Mouse (Mus musculus): ENCODE measurements around the gene Itga6. TPM values are rescaled to one million over a fixed set of nuclear protein-coding genes. Genes with fewer than 3 reads are reported as not detected.

The Itga6 gene
- polyA plus RNA-seq, 1 experiment from 2014 or later = 21.1 TPM

DNA sequence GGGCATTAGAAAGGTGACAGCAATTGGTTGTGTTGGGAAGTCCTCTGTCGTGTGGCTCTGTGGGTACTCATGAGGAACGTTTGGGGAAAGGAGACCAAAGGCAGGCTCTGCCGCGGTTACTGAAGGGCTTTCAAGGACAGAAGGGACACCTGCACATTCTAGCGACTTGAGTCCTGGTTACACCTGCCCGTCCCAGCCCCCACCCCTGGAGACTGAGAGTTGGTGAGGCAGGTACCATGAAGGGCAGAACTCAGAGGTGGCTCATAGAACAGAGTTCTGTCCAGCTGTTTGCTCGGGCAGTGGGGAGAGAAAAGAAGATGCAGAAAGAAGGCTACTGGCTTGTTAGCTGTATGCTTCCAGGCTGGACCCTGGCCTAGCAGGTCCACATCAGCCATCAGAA, 17.1 kb upstream of the Itga6 start:
- 86% methylated on average over 7 of the region's 7 CpGs for WGBS
- H3K9ac ChIP-seq (ENCODE audit: low read depth, low read length) = no peak overlapping the region
- no peaks in the 10 kb centered on the region for H3K36me3 ChIP-seq (ENCODE audit: control insufficient read depth, insufficient read depth, low read length)

DNA sequence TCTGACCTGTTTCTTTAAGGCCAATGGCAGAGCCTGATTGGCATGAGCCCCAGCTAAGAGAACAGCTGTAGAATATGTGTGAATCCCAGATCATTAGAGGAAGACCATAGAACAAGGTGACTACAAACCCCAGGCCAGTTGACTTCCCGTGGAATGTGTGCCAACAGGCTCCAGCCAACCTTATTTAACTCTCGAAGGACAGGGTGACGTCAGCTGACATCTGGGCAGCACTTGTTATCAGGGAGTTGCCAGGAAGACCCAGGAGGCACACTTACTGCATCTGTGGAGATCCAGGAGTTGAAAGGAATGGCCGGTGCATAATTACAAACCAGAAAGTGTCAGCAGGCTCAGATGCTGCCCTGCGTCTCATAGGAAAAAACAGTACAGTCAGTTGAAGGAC, 16.6 kb upstream of the Itga6 start:
- Histone ChIP-seq H3K4me3 (ENCODE audit: low read length) (no peak overlapping the region), H3K9me3 (ENCODE audit: control insufficient read depth, low read length) (no peaks in the 10 kb centered on the region), H3K4me1 (ENCODE audit: control insufficient read depth, insufficient read depth, low read depth, low read length) (no peaks in the 10 kb centered on the region), H3K4me2 (ENCODE audit: low read length) (no peak overlapping the region), H3K36me3 (ENCODE audit: control insufficient read depth, insufficient read depth, low read length) (no peaks in the 10 kb centered on the region), H3K27me3 (replicated peaks; ENCODE audit: control insufficient read depth, insufficient read depth, low read length) (no peaks in the 10 kb centered on the region), H3K9ac (ENCODE audit: low read depth, low read length) (no peak overlapping the region), H3K27ac (ENCODE audit: low read depth, low read length) (no peak overlapping the region)
- no peak for ATAC-seq
- WGBS = 58% methylated on average over 5 of the region's 5 CpGs

More for the DNA sequence above, 17.1 kb upstream of the Itga6 start:
- Histone ChIP-seq H3K27ac (ENCODE audit: low read depth, low read length) (no peak overlapping the region), H3K4me3 (ENCODE audit: low read length) (no peak overlapping the region), H3K27me3 (replicated peaks; ENCODE audit: control insufficient read depth, insufficient read depth, low read length) (no peaks in the 10 kb centered on the region), H3K4me2 (ENCODE audit: low read length) (no peak overlapping the region), H3K4me1 (ENCODE audit: control insufficient read depth, insufficient read depth, low read depth, low read length) (no peaks in the 10 kb centered on the region), H3K9me3 (ENCODE audit: control insufficient read depth, low read length) (no peaks in the 10 kb centered on the region)
- ATAC-seq = no peak

DNA sequence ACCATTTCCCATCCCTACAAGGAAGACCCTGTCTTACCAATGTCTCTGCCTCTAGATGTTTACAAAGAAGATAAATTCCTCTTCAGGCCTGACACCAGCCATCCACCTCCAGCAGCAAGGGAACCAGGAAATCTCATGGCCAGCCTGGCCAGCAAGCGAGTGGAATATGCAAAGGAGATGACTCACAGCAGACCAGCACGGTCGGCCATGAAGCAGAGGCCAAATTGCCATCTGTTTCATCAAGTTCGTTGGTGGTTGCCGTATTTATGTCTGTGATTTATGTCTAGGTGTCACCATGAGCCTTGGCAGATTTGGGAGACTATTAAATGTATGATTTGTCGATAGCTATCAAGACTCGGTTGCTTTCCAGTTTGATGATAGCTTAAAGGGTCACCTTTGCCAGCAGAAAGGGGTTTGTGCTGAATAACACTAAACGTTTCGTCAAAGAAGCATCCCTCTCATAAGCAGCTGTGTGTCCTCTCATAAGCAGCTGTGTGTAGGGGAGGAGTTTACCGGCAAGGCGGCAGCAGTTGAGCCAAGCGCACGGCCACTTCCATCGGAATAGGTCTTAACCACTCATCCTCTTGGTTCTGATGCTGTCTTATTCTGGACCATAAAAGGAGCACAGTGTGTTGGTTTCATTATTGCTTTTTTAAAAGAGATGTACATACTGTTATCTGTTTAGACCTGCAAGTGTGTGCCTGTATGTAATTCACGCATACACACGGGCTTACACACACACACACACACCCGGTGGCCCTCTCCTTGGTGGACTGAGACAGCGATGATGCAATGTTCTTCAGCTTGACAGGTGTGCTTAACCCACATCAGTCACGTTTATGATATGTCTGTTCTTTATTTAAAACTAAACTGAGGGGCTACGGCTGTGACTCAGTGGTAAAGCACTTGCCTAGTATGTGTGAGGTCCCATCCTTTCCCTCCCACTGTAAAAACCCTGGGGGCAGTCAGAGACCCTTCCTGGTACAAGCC, 14.5 kb upstream of the Itga6 start:
- Histone ChIP-seq H3K9me3 (ENCODE audit: control insufficient read depth, low read length) (no peaks in the 10 kb centered on the region), H3K9ac (ENCODE audit: low read depth, low read length) (no peak overlapping the region), H3K27ac (ENCODE audit: low read depth, low read length) (no peak overlapping the region), H3K27me3 (replicated peaks; ENCODE audit: control insufficient read depth, insufficient read depth, low read length) (no peaks in the 10 kb centered on the region), H3K36me3 (ENCODE audit: control insufficient read depth, insufficient read depth, low read length) (no peaks in the 10 kb centered on the region), H3K4me1 (ENCODE audit: control insufficient read depth, insufficient read depth, low read depth, low read length) (no peaks in the 10 kb centered on the region), H3K4me2 (ENCODE audit: low read length) (no peak overlapping the region), H3K4me3 (ENCODE audit: low read length) (no peak overlapping the region)
- 83% methylated on average over 20 of the region's 20 CpGs for WGBS
- ATAC-seq = no peak

DNA sequence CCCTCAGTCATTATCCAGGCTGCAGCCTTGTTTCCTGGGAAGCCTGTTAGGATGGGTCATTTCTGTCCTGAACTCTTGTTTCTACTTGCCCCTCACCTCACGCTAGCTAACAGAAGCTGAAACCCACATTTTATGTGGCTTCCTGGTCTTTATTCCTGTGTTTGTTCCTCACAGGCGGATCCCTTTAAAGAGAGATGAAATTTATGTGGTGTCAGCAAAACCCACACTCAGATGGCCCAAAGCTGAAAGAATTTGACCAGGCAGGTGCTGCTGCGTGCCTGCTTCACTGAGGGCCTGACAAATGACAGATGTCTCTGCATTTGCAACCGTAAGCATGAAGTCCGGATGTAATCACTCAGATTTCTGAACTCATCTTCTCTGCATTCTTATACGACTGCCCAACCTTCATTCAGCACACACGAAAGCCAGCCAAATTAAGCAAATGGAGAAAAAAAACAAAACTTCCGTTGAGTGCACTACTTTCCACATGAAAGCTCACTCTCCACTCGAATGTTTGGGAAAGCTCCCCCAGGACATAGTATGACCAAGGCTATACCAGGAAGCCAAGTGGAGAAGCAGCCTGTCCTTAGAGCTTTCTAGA, 10.5 kb upstream of the Itga6 start:
- no peak for ATAC-seq
- Histone ChIP-seq H3K9ac (ENCODE audit: low read depth, low read length) (no peak overlapping the region), H3K4me3 (ENCODE audit: low read length) (no peak overlapping the region), H3K9me3 (ENCODE audit: control insufficient read depth, low read length) (no peaks in the 10 kb centered on the region), H3K4me1 (ENCODE audit: control insufficient read depth, insufficient read depth, low read depth, low read length) (no peaks in the 10 kb centered on the region), H3K36me3 (ENCODE audit: control insufficient read depth, insufficient read depth, low read length) (no peaks in the 10 kb centered on the region), H3K27me3 (replicated peaks; ENCODE audit: control insufficient read depth, insufficient read depth, low read length) (no peaks in the 10 kb centered on the region), H3K27ac (ENCODE audit: low read depth, low read length) (no peak overlapping the region), H3K4me2 (ENCODE audit: low read length) (no peak overlapping the region)
- 73% methylated on average over 9 of the region's 9 CpGs for WGBS

DNA sequence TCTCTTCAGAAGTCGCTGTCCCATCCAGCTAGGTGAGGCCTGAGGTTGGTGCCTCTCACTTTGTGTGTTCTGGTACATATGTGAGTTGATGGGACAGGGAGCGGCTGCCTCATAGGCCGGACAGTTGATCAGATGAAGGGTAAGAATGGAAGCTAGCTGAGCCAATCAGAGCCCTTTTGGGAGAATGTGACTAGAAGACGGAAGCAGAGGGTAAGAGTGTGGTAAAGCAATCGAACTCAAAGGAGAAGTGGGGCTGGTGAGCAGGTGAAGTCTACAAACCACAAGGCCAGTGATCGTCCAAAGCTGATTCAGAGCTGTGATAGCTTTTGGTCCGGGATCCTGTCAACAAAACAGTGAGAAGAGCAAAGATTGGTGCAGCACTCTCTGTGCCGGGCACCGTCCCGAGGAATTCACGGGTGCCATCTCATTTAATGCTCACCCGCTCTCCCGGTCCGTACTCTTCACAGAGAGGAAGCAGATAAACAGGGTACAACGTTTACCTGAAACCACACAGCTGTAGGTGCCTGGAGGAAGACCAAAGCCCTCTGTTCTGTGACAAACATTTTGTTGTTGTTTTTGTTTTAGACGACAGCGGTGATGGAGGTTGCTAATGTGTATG, 9.8 kb upstream of the Itga6 start:
- Histone ChIP-seq H3K27ac (ENCODE audit: low read depth, low read length) (no peak overlapping the region), H3K9me3 (ENCODE audit: control insufficient read depth, low read length) (no peaks in the 10 kb centered on the region), H3K27me3 (replicated peaks; ENCODE audit: control insufficient read depth, insufficient read depth, low read length) (no peaks in the 10 kb centered on the region), H3K4me1 (ENCODE audit: control insufficient read depth, insufficient read depth, low read depth, low read length) (no peaks in the 10 kb centered on the region), H3K4me2 (ENCODE audit: low read length) (no peak overlapping the region), H3K36me3 (ENCODE audit: control insufficient read depth, insufficient read depth, low read length) (no peaks in the 10 kb centered on the region), H3K4me3 (ENCODE audit: low read length) (no peak overlapping the region), H3K9ac (ENCODE audit: low read depth, low read length) (no peak overlapping the region)
- no peak for ATAC-seq
- WGBS = 94% methylated on average over 17 of the region's 17 CpGs

DNA sequence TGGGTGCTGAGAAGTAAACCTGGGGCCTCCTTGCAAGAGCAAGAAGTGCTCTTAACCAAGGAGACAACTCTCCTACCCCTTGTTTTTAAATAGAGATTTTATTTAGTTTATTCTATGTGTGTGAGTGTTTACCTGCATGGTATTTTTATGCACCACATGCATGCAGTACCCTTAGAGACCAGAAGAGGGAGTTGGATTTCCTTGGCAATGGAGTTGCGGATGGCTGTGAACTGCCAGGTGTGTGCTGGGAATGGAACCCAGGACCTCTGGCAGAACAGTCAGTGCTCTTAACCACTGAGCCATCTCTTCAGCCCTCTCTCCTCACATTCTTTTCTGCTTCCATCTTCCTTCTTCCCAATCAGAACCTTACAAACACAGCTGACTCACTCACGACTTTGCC, 9.2 kb upstream of the Itga6 start:
- ATAC-seq = no peak
- Histone ChIP-seq H3K4me1 (ENCODE audit: control insufficient read depth, insufficient read depth, low read depth, low read length) (no peaks in the 10 kb centered on the region), H3K4me2 (ENCODE audit: low read length) (no peak overlapping the region), H3K9me3 (ENCODE audit: control insufficient read depth, low read length) (no peaks in the 10 kb centered on the region), H3K4me3 (ENCODE audit: low read length) (no peak overlapping the region), H3K27ac (ENCODE audit: low read depth, low read length) (no peak overlapping the region), H3K27me3 (replicated peaks; ENCODE audit: control insufficient read depth, insufficient read depth, low read length) (no peaks in the 10 kb centered on the region), H3K9ac (ENCODE audit: low read depth, low read length) (no peak overlapping the region), H3K36me3 (ENCODE audit: control insufficient read depth, insufficient read depth, low read length) (no peaks in the 10 kb centered on the region)
- WGBS = 95% methylated on average over 2 of the region's 2 CpGs

DNA sequence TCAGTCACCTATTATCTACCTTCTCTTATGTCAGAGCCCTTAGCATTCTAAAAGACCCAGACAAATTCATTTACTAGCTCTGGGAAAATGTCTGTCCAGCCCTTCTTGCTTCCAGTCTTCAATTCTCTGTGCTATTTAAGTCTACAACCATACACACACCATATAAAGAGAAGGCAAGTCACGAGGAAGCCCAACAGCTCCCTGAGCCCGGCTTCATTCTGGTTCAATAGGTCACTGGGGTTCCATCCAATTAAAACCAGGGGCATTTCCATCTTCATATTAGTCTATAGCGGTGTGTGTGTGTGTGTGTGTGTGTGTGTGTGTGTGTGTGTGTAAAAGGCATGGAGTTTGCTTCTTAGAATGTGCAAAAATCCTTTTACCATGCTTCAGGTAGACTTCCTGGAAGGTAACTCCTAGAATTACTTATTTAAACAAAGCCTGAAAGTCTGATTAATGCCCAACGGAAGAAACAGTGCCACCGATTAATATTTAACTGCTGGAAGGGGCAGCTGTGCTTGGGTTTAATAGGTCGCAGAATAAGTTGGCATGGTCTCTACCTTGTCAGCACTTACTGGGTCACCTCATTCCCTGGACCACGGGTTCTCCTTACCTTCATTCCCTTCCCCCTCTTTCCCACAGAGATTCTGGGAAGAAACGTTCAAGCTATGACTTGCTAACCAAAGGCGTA, 6.1 kb upstream of the Itga6 start:
- Histone ChIP-seq H3K4me2 (ENCODE audit: low read length) (no peak overlapping the region), H3K27me3 (replicated peaks; ENCODE audit: control insufficient read depth, insufficient read depth, low read length) (no peaks in the 10 kb centered on the region), H3K27ac (ENCODE audit: low read depth, low read length) (no peak overlapping the region), H3K9me3 (ENCODE audit: control insufficient read depth, low read length) (no peaks in the 10 kb centered on the region), H3K4me1 (ENCODE audit: control insufficient read depth, insufficient read depth, low read depth, low read length) (peaks cover 2% of the 10 kb centered on the region), H3K36me3 (ENCODE audit: control insufficient read depth, insufficient read depth, low read length) (no peaks in the 10 kb centered on the region), H3K4me3 (ENCODE audit: low read length) (no peak overlapping the region), H3K9ac (ENCODE audit: low read depth, low read length) (no peak overlapping the region)
- 70% methylated on average over 9 of the region's 9 CpGs for WGBS
- ATAC-seq = no peak

DNA sequence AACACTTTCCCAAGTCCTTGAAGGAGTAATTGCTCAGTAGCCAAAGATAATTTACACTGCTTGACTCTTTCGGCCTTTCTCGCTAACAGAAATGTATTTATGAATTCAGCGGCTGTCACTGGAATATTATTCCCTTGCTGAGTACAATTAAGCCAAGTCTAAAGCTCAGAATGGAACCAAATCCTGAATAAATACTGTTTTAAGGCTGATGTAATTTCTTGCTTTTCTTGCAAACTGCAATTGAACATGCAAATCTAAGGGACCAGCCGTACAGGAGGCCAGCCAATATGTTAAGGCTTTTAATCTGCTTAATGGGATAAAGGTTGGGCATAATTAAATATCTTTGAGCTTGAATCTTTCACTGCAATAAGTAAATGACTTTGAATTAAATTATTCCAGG, 2.9 kb upstream of the Itga6 start:
- Histone ChIP-seq H3K9ac (ENCODE audit: low read depth, low read length) (no peak overlapping the region), H3K4me3 (ENCODE audit: low read length) (no peak overlapping the region), H3K4me2 (ENCODE audit: low read length) (no peak overlapping the region), H3K4me1 (ENCODE audit: control insufficient read depth, insufficient read depth, low read depth, low read length) (peaks cover 10% of the 10 kb centered on the region), H3K9me3 (ENCODE audit: control insufficient read depth, low read length) (no peaks in the 10 kb centered on the region), H3K36me3 (ENCODE audit: control insufficient read depth, insufficient read depth, low read length) (no peaks in the 10 kb centered on the region), H3K27me3 (replicated peaks; ENCODE audit: control insufficient read depth, insufficient read depth, low read length) (no peaks in the 10 kb centered on the region), H3K27ac (ENCODE audit: low read depth, low read length) (no peak overlapping the region)
- ATAC-seq = no peak
- WGBS = 43% methylated on average over 4 of the region's 4 CpGs

DNA sequence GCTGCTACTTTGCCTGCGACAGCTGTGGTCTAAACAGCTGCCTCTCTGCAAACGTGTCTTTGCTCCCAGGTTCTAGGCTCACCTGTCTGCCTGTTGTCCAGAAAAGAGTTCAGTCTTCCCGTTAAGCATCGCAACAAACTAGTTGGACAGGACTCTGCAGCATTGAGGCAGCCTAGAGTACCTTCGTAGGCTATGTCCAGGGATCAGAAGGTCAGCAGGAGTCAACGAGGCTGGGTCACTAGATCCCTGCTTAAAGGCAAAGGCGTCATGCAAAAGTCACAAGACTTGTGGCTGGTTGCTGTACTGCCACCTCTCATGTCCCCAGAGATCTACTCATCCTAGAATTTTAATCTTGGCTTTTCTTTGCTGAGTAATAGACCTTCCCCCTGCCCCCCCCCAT, 2.0 kb upstream of the Itga6 start:
- Histone ChIP-seq H3K36me3 (ENCODE audit: control insufficient read depth, insufficient read depth, low read length) (no peaks in the 10 kb centered on the region), H3K9ac (ENCODE audit: low read depth, low read length) (no peak overlapping the region), H3K9me3 (ENCODE audit: control insufficient read depth, low read length) (no peaks in the 10 kb centered on the region), H3K27ac (ENCODE audit: low read depth, low read length) (no peak overlapping the region), H3K4me2 (ENCODE audit: low read length) (no peak overlapping the region), H3K27me3 (replicated peaks; ENCODE audit: control insufficient read depth, insufficient read depth, low read length) (no peaks in the 10 kb centered on the region), H3K4me3 (ENCODE audit: low read length) (no peak overlapping the region), H3K4me1 (ENCODE audit: control insufficient read depth, insufficient read depth, low read depth, low read length) (peaks cover 10% of the 10 kb centered on the region)
- ATAC-seq = no peak
- 61% methylated on average over 7 of the region's 7 CpGs for WGBS

Data from hindbrain, embryonic 16.5 days (tissue).